12 mouse cellular contexts compared by ENCODE assay signal in genomic region chr7:114114976-114115375, GRCm38 (mm10). TPM values are rescaled to one million over a fixed set of nuclear protein-coding genes. Genes with fewer than 3 reads are reported as not detected.
DNase-seq lines count a peak whose midpoint lies in the region; ATAC-seq and TF ChIP-seq lines count a peak whose summit lies in the region.
"Had no signal": no experiment of that assay in that cellular context is flagged by ENCODE, and none has a peak within 500 bp of the region (broad histone marks: within the 10 kb centered on the region; RNA-seq: fewer than 3 reads in every experiment).

No protein-coding gene starts in this region.

- H3K4me3 ChIP-seq in heart, embryonic 13.5 days = peak overlapping the region; percentile 77
- no peak overlapping the region for H3K4me3 ChIP-seq in lung, embryonic 16.5 days (ENCODE audit: low read length)
- no peak overlapping the region for H3K4me3 ChIP-seq in C2C12 (ENCODE audit: insufficient read depth, poor library complexity, severe bottlenecking)

- no peaks in the 10 kb centered on the region for H3K9me3 ChIP-seq in heart, embryonic 13.5 days
- no peaks in the 10 kb centered on the region for H3K9me3 ChIP-seq in lung, embryonic 16.5 days (ENCODE audit: control insufficient read depth, low read length)
- H3K9me3 ChIP-seq: forebrain, embryonic 13.5 days had no signal

- H3K79me2 ChIP-seq in C2C12 (ENCODE audit: control insufficient read depth, insufficient read depth) = peaks cover 75% of the 10 kb centered on the region

- H3K9ac ChIP-seq in heart, embryonic 13.5 days = peak overlapping the region; percentile 92; the same call in 1 of the 2 replicates
- H3K9ac ChIP-seq in lung, embryonic 16.5 days (ENCODE audit: low read length) = no peak overlapping the region
- H3K9ac ChIP-seq: forebrain, embryonic 13.5 days had no signal

- DNase-seq in heart, adult 9 months (ENCODE audit: low spot score in 2 of 2) = no peak
- DNase-seq in lung, postnatal 14 days = no peak
- peak; percentile 52 for DNase-seq in splenic B cell, adult 2 months (ENCODE audit: low read depth, low spot score)
- DNase-seq in cerebellum, postnatal 4 days (ENCODE audit: low spot score in 2 of 2) = no peak
- DNase-seq: adrenal gland, postnatal 36 days; heart, adult 18-20 months; liver had no signal

- peaks cover 68% of the 10 kb centered on the region for H3K79me3 ChIP-seq in C2C12 (ENCODE audit: low read depth)

- H3K4me2 ChIP-seq in heart, embryonic 13.5 days = peak overlapping the region; percentile 84
- H3K4me2 ChIP-seq in lung, embryonic 16.5 days (ENCODE audit: low read depth, low read length) = peak overlapping the region; percentile 83; the same call in 1 of the 2 replicates

- 34% methylated on average over 3 of the region's 3 CpGs for WGBS in heart, embryonic 13.5 days
- WGBS in lung, embryonic 16.5 days = 66% methylated on average over 3 of the region's 3 CpGs

- no peak overlapping the region; the same call in 1 of the 2 replicates for H3K27ac ChIP-seq in heart, embryonic 13.5 days (replicated peaks)
- no peak overlapping the region for H3K27ac ChIP-seq in lung, embryonic 16.5 days (ENCODE audit: low read length)
- H3K27ac ChIP-seq: forebrain, embryonic 13.5 days; hindbrain, postnatal 0 days had no signal

- no peaks in the 10 kb centered on the region for H3K36me3 ChIP-seq in heart, embryonic 13.5 days
- no peaks in the 10 kb centered on the region; the same call in 1 of the 2 replicates for H3K36me3 ChIP-seq in lung, embryonic 16.5 days (ENCODE audit: control insufficient read depth, insufficient read depth, low read length)
- H3K36me3 ChIP-seq in C2C12 (ENCODE audit: control insufficient read depth, insufficient read depth) = no peaks in the 10 kb centered on the region
- H3K36me3 ChIP-seq in splenic B cell, adult 2 months (ENCODE audit: control insufficient read depth, insufficient read depth, low read length, poor library complexity, severe bottlenecking) = 0 out of 2 replicates have a peak, but pooled peaks cover 2% of the 10 kb centered on the region

- H3ac ChIP-seq in C2C12 (ENCODE audit: control insufficient read depth, insufficient read length, low read depth) = peak overlapping the region; percentile 37

- no peak for TF ChIP-seq CTCF in C2C12 (IDR thresholded peaks at IDR 0.05; ENCODE audit: control insufficient read depth, insufficient read depth, insufficient read length)

- peaks cover 65% of the 10 kb centered on the region for H3K4me1 ChIP-seq in heart, embryonic 13.5 days
- peaks cover 13% of the 10 kb centered on the region; the same call in 1 of the 2 replicates for H3K4me1 ChIP-seq in lung, embryonic 16.5 days (replicated peaks; ENCODE audit: control insufficient read depth, insufficient read depth, low read length)

- H3K27me3 ChIP-seq in heart, embryonic 13.5 days (replicated peaks) = no peaks in the 10 kb centered on the region
- H3K27me3 ChIP-seq in lung, embryonic 16.5 days (ENCODE audit: control insufficient read depth, insufficient read depth, low read depth, low read length) = no peaks in the 10 kb centered on the region
- no peaks in the 10 kb centered on the region for H3K27me3 ChIP-seq in C2C12 (ENCODE audit: control insufficient read depth, insufficient read depth, insufficient read length)
- no peaks in the 10 kb centered on the region for H3K27me3 ChIP-seq in splenic B cell, adult 2 months (ENCODE audit: control insufficient read depth, insufficient read depth, low read length, poor library complexity, severe bottlenecking)
- H3K27me3 ChIP-seq: forebrain, embryonic 13.5 days had no signal

- ATAC-seq in heart, embryonic 13.5 days (ENCODE audit: extremely low read depth, insufficient number of reproducible peaks, low FRiP score, low TSS enrichment) = no peak
- ATAC-seq in lung, embryonic 16.5 days (ENCODE audit: low read depth) = no peak
- ATAC-seq: forebrain, embryonic 13.5 days; hindbrain, postnatal 0 days had no signal

TF ChIP-seq in C2C12, 6 proteins besides CTCF, POLR2A, EP300 and RAD21:
- TF ChIP-seq MAX (IDR thresholded peaks at IDR 0.05) (no peak), MYOG (IDR thresholded peaks at IDR 0.05; ENCODE audit: control insufficient read depth, extremely low read depth, insufficient read length) (no peak), FOSL1 (IDR thresholded peaks at IDR 0.05; ENCODE audit: insufficient read depth, low read length, poor library complexity, severe bottlenecking) (no peak), CEBPB (IDR thresholded peaks at IDR 0.05; ENCODE audit: low read depth) (no peak)

RNA-seq across cellular contexts. Expression of gene Rras2, which starts 2.6 kb away (rescaled TPM):
- 47.2 and 48.0 TPM in 2 replicates for polyA plus RNA-seq in heart, embryonic 13.5 days (2015; fragmentation: Nextera tagmentation; extraction: Ambion mirVana)
- polyA plus RNA-seq in lung, embryonic 16.5 days (2015; fragmentation: Nextera tagmentation; extraction: Ambion mirVana) = 40.1 and 45.1 TPM in 2 replicates
- polyA plus RNA-seq in C2C12 (2012; fragmentation: generic; extraction: Trizol) = 55.3 TPM
